Mouse (Mus musculus) telencephalon, adult 2 months (tissue): ENCODE data around the gene Rad9b.
A peak's percentile ranks its signal among the peaks of the same experiment; 100 is the strongest.

Experiments used
- DNase-seq: peaks from one replicate; pipeline ENCODE4 v3.0.0-alpha.2; 2011; ENCODE audit warnings: low read depth, low spot score

Rad9b gene

GRCm38 (mm10) chr5:122353807-122354491, at the start of gene Rad9b, which contains the start of gene Vps29:
Gene Rad9b, minus strand, starts transcription at chr5:122354233.
Gene Vps29, plus strand, starts transcription at chr5:122354369.
- peak; percentile 99 for DNase-seq

- no peak for DNase-seq
These were observed 49.3 kb upstream of the Rad9b start for GRCm38 (mm10) chr5:122403362-122403761.

DNA sequence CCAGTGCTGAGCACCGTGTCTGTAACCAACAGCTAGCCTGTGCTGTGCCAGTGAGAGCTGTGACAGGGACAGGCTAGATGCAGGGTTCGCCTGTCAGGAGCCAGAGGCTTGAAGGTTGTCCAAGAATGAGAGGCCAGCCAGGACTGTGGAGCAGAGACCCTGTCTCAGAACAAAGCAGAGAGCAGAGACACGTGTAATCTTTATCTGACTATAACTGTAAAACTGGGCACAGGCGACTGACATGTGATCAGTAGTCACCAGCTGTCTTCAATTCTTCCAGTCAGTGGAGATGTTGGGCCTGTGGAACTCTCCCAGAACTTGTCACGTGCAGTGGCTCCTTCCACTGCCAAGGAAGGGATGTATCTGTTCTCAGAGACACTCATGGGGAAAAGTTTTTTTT, 48.7 kb upstream of the Rad9b start:
- DNase-seq = peak; percentile 81

GRCm38 (mm10) chr5:122402160-122402559, 48.1 kb upstream of the Rad9b start:
- DNase-seq = no peak

GRCm38 (mm10) chr5:122401303-122401640, 47.2 kb upstream of the Rad9b start:
- no peak for DNase-seq

DNA sequence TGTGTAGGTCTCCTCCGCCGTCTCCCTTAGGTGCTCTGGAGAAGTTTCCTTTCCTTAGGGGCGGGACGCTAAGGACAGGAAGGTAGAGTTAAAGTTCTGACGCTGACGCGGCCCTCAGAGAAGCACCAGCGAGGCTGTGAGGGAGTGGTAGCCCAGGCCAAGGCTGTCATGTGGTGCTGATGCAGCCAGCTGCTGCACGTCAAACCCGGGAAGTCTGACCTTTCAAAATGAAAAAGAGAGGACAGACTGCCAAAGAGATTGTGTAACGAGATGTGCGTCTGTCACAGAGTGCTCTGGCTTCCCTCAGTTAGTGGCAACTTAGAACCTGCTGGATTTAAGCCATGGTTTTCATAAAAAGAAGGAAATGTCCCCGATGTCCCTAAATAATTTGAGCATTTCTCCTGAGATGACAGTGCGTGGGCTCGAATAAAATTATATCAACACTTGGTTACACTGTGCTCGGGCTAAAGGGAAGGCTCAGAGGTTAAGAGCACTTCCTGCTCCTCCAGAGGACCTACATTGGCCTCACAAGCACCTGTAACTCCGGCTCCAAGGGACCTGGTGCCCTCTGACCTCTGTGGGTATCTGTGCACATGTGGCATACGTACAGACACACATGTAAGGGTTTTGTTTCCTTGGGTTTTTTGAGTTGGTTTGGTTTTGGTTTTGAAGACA, 46.7 kb upstream of the Rad9b start:
- DNase-seq = peak; percentile 63

DNA sequence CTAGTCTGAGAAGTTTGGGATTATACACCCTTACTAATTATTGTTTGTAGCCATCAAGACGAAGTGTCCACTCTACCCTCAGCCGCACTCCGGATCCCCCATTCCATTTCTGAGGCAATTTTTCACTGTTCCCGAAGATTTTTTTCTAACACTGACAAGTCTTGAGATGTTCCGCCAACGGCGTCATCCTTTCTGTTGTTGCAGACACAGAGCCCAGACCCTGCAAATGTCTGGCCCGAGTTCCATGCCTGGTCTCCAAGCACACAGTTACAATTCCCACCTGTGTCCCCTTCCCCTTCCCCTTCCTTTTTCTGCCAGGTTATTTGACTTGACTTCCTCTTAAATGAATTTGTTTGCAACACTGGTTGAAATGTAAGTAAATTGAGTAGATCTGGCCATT, 45.8 kb upstream of the Rad9b start:
- DNase-seq = no peak

- DNase-seq = no peak
These were observed 43.5 kb upstream of the Rad9b start for GRCm38 (mm10) chr5:122397495-122397894.

DNA sequence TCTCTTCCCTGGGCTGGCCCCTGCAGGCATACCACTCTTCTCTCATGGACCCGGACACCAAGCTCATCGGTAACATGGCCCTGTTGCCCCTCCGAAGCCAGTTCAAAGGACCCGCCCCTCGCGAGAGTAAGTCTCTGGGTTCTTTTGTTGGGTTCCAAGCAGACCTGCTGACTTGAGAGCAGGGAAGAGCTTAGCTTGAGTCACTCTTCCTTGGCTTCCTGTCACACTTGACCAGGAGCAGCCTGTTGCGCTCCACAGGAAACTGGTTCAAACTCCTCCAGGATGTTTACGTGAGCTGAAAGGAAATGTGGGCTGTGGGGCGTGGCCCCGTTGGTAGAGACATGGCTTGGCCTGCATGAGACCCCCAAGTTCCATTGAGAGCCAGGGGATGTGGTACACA, 42.8 kb upstream of the Rad9b start:
- no peak for DNase-seq

- no peak for DNase-seq
These were observed 39.9 kb upstream of the Rad9b start for GRCm38 (mm10) chr5:122393887-122394286.

DNA sequence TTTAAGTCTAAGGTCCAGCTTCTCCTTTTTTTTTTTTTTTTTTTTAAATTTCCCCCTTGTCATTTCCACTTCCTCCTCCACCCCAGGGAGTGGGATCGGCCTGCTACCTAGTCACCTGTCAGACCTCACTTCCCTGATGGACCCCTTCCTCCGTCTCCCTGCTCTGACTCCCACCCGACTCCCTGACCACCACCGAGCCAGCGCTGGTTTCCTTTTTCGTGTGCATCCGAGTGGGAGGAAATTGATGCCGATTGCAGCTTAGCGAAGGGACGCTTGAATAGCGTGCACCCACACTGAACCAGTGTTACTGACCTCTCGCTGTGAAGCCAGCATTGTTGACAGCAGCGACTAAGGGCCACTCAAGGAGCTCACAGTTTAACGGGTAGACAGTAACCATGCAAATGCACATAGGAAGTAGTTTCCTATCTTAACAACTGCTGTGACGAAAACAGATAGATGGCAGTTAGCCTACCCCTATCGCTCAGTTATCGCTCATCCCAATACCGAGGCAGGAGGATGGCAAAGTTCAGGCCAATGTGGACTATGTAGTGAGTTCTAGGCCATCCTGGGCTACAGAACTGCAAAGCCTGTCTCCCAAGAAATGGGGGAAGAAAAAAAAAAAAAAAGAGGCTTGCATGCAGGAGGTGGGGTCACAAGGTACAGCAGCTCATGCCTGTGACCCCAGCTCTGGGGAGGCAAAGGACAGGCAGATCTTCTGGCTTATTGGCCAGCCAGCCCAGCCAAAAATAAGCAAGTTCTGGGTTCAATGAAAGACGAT, 38.4 kb upstream of the Rad9b start:
- DNase-seq = no peak

DNA sequence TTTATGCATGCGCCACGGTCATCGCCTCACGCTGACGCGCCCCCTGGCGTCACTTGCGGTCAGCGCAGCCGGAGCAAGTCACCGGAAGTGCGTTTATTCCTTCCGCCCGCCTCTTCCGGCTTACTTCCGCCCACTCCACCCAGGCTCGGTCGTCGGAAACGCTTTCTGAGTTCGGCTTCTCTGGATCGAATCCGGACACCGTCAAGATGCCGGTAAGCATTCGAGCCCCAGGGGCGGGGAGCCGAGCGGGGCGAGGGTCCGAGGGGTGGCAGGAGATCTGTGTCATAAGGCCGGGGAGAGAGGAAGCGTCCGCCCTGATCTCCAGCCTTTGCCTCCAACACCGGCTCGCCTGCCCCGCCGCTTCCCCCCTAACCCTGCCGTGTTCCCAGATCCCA, 37.8 kb upstream of the Rad9b start, which contains the start of gene Arpc3:
Gene Arpc3, plus strand, starts transcription at position 93 of the 395 bp plus-strand sequence.
- DNase-seq = peak; percentile 87

DNA sequence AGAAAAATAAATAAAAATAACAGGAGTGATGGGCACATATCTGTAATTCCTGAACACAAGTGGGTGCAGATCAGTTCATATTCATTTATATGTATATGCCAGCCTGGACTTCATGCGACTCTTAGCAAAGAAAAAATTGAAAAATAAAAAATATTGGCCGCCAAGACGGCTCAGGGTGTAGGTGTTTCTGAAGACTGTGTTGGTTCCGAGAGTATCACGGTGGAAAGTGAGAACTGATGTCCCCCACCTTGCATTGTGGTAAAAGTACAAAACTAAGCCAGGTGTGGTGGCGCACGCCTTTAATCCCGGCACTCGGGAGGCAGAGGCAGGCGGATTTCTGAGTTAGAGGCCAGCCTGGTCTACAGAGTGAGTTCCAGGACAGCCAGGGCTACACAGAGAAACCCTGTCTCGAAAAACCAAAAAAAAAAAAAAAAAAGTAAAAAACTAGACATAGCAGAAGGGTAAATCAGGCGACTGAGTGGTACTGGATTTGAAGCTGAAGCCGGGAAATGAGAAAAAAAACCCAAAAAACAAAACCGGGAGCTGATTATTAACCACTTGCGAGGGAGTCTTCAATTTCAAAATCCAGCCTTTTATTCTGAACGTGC, 37.2 kb upstream of the Rad9b start:
- DNase-seq = no peak

GRCm38 (mm10) chr5:122390671-122391070, 36.6 kb upstream of the Rad9b start:
- no peak for DNase-seq

DNA sequence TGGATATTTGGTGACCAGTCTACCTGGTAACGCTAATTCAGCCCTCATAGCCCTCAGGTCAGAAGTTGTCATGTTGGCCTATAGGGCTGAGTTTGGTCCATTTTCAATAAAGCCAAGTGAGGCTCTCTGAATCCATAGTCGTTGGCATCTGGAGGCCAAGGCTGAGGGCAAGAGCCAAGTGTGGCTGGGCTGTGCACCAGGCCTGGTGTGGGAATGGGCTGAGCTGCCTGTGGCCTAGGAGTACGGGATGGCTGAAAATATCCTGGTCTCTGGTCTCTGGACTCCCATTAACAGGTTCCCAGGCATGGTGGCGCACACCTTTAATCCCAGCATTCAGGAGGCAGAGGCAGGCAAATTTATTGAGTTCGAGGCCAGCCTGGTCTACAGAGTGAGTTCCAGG, 36.0 kb upstream of the Rad9b start:
- DNase-seq = no peak

DNA sequence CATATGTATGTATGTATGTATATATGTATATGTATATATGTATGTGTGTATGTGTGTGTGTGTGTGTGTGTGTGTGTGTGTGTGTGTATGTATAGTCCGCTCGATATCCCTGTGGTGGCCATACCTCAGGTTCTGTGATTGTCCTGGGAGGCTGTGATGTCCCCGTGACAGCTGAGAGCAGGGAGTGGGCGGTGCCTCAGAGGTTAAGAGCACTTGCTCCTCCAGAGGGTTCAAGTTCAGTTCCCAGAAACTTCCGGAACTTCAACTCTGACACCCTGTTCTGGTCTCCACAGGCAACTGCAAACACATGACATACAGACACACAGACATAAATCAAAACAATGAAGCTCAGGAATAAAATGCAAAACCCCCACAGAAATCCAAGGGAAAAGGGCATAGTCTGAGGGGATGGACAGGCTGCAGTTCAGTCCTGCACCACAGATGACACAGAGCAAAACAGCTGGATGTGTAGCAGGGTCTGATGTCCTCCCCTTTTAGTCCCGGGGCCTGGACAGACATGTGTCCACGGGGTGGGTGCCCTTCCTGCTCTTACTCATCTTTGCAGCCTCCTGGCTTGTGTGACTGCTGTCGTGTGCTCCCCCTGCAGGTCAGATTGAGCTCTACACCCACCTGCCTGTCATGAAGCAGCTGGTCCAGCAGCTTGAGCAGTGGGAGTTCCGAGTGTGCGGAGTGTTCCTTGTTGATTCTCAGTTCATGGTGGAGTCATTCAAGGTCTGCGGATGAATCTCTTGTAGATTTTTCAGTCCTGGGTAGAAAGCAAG, 25.5 kb upstream of the Rad9b start:
- DNase-seq = peak; percentile 72

- no peak for DNase-seq
These were observed 24.1 kb upstream of the Rad9b start for GRCm38 (mm10) chr5:122378171-122378570.

DNA sequence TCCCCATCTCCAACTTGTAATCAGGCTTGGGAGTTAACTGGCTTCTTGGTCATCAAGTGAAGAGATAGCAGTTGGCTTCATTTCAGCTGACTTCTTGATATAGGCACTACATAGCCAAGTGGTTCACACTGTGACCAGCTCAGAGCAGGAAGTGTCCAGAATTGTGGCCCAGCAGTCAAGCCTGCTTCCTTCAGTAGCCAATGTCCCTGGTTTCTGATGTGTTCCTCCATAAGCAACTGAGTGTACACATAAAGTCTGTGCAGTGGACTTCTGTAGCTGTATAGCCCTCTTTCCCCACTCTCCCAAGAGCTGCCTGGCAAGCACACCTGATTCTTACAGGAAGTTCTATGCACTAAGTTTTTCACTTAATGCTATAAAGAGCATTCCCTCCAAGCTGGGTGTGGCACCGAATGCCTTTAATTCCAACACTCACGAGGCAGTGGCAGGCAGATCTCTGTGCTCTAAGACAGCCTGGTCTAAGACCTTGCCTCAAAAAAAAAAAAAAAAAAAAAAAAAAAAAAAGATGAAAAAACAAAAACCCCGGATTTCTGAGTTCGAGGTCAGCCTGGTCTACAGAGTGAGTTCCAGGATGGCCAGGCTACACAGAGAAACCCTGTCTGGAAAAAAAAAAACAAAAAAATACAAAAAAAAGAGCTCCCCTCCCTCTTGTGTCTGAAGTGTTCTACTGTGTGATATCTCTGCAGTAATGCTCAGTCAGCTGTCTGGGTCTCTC, 23.2 kb upstream of the Rad9b start:
- no peak for DNase-seq

- DNase-seq = no peak
These were observed 18.8 kb upstream of the Rad9b start for GRCm38 (mm10) chr5:122372878-122373277.

DNA sequence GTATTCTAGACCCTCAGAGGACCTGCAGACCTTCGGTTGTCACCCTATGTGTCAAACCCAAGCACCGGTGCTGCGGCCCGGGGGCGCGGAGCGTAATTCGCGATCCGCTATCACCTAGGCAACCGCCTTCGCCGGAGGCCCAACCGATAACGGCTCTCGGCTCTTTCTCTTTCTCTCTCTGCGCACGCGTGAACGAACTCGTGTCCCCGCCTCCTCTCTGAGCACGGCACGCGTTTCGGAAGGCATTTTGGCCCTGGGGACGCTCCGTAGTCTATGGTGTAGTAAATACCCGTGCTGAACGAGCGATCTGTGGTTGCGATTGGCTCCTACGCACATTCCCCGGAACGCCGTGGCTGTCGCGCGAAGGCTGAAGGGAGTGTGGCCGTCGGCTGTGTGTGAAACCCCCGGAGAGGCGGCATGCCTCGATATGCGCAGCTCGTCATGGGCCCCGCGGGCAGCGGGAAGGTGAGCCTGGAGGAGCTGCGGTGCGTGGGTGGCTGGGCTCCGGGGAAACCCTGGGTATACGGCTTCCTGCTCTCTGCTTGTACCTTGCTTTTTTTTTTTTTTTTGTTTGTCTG, 18.2 kb upstream of the Rad9b start, which contains the start of gene Fam216a:
Gene Fam216a, minus strand, starts transcription at position 173 of the 578 bp plus-strand sequence.
- peak; percentile 99 for DNase-seq
